8 mouse cellular contexts compared by ENCODE assay signal in genomic region chr3:84090982-84091381, GRCm38 (mm10). TPM values are rescaled to one million over a fixed set of nuclear protein-coding genes. Genes with fewer than 3 reads are reported as not detected.
DNase-seq lines count a peak whose midpoint lies in the region; ATAC-seq lines count a peak whose summit lies in the region.

No protein-coding gene starts in this region.

- no peak for ATAC-seq in midbrain, embryonic 16.5 days

- intact Hi-C loops in left cerebral cortex, postnatal 14 days (cut with DNase I), result no loop called here

- H3K9ac ChIP-seq in midbrain, embryonic 16.5 days (ENCODE audit: low read depth, low read length), result no peak overlapping the region

- peak; percentile 20 for DNase-seq in midbrain, embryonic 10.5 days (ENCODE audit: low spot score)
- peak; percentile 76 for DNase-seq in adipocyte (ENCODE audit: low spot score)
- DNase-seq in induced T-regulatory cell, adult 2 months (ENCODE audit: low read depth), result peak; percentile 66
- DNase-seq in lung, postnatal 10 days, result peak; percentile 52
- no peak for DNase-seq in frontal cortex, postnatal 36 days (ENCODE audit: low spot score in 2 of 2)
- no peak for DNase-seq in left cerebral cortex, postnatal 14 days (ENCODE audit: low spot score in 2 of 2)
- DNase-seq in heart, adult 9 months (ENCODE audit: low spot score in 2 of 2), result no peak

- H3K9me3 ChIP-seq in midbrain, embryonic 10.5 days (replicated peaks), result no peaks in the 10 kb centered on the region
- no peaks in the 10 kb centered on the region for H3K9me3 ChIP-seq in midbrain, embryonic 16.5 days (replicated peaks; ENCODE audit: control insufficient read depth, low read length, poor library complexity, severe bottlenecking)

- H3K27me3 ChIP-seq in midbrain, embryonic 10.5 days (ENCODE audit: low read depth, poor library complexity, severe bottlenecking), result peaks cover 30% of the 10 kb centered on the region
- H3K27me3 ChIP-seq in midbrain, embryonic 16.5 days (ENCODE audit: control insufficient read depth, insufficient read depth, low read depth, low read length), result no peaks in the 10 kb centered on the region

- H3K36me3 ChIP-seq in midbrain, embryonic 10.5 days, result no peaks in the 10 kb centered on the region
- no peaks in the 10 kb centered on the region for H3K36me3 ChIP-seq in midbrain, embryonic 16.5 days (ENCODE audit: control insufficient read depth, insufficient read depth, low read length)

- H3K4me3 ChIP-seq in midbrain, embryonic 10.5 days, result no peak overlapping the region
- H3K4me3 ChIP-seq in midbrain, embryonic 16.5 days (ENCODE audit: low read depth, low read length), result no peak overlapping the region

- no peak overlapping the region for H3K4me2 ChIP-seq in midbrain, embryonic 16.5 days (ENCODE audit: low read length)

- no peak overlapping the region for H3K27ac ChIP-seq in midbrain, embryonic 10.5 days (replicated peaks)
- no peak overlapping the region for H3K27ac ChIP-seq in midbrain, embryonic 16.5 days (ENCODE audit: low read length)

- peaks cover 26% of the 10 kb centered on the region for H3K4me1 ChIP-seq in midbrain, embryonic 10.5 days
- no peaks in the 10 kb centered on the region; the same call in 1 of the 2 replicates for H3K4me1 ChIP-seq in midbrain, embryonic 16.5 days (ENCODE audit: control insufficient read depth, insufficient read depth, low read length)

- WGBS in midbrain, embryonic 10.5 days, result 39% methylated on average over 2 of the region's 2 CpGs
- WGBS in midbrain, embryonic 16.5 days, result 38% methylated on average over 2 of the region's 2 CpGs

RNA-seq across cellular contexts. Expression of gene Tmem131l, which starts 51.0 kb away (rescaled TPM):
- polyA plus RNA-seq in midbrain, embryonic 10.5 days (2016; fragmentation: Nextera tagmentation; extraction: Ambion mirVana), result 59.4 and 68.0 TPM in 2 replicates
- 53.8 and 64.8 TPM in 2 replicates for polyA plus RNA-seq in midbrain, embryonic 16.5 days (2015; fragmentation: Nextera tagmentation; extraction: Ambion mirVana)
- total RNA-seq in left cerebral cortex, postnatal 14 days (2021), result 10 to 100 TPM; 29.6 to 35.8 TPM

Comparison
In these comparisons a context has a peak if more than half of its experiments do, and no peak if none do; other contexts are left out.
1. DNase-seq: peak in midbrain, embryonic 10.5 days (single experiment), adipocyte (single experiment), induced T-regulatory cell, adult 2 months (single experiment) and lung, postnatal 10 days (single experiment); none in frontal cortex, postnatal 36 days (0 of 2), left cerebral cortex, postnatal 14 days (0 of 2) and heart, adult 9 months (0 of 2).